Mouse (Mus musculus) retina, adult 2 months (tissue): ENCODE data around the gene E330021D16Rik.
"Not testable (repeated sequence)": the region's sequence is repeated elsewhere in the genome, so short reads cannot be mapped to it uniquely, and the experiment has no call there.

Experiments used
- DNase-seq: peaks from one replicate; pipeline ENCODE4 v3.0.0-alpha.2; 2012; ENCODE audit warnings: low read depth, low spot score

E330021D16Rik gene

GRCm38 (mm10) chr6:136415133-136415775 lies at the start of gene E330021D16Rik:
TSS of gene E330021D16Rik (minus strand) at chr6:136415569.
- no peak for DNase-seq

GRCm38 (mm10) chr6:136465021-136465420 lies 49.7 kb upstream of the E330021D16Rik start:
- no peak for DNase-seq

- no peak for DNase-seq
Observed at GRCm38 (mm10) chr6:136464121-136464621, 48.8 kb upstream of the E330021D16Rik start.

GRCm38 (mm10) chr6:136463491-136463890 lies 48.1 kb upstream of the E330021D16Rik start:
- no peak for DNase-seq

GRCm38 (mm10) chr6:136459156-136459555 lies 43.8 kb upstream of the E330021D16Rik start:
- no peak for DNase-seq

GRCm38 (mm10) chr6:136456302-136456701 lies 40.9 kb upstream of the E330021D16Rik start:
- DNase-seq = no peak

- no peak for DNase-seq
Observed at GRCm38 (mm10) chr6:136455696-136456095, 40.3 kb upstream of the E330021D16Rik start.

- DNase-seq = no peak
Observed at GRCm38 (mm10) chr6:136452623-136453022, 37.3 kb upstream of the E330021D16Rik start.

- no peak for DNase-seq
Observed at GRCm38 (mm10) chr6:136450863-136451262, 35.5 kb upstream of the E330021D16Rik start.

- DNase-seq = no peak
Observed at GRCm38 (mm10) chr6:136449930-136450329, 34.6 kb upstream of the E330021D16Rik start.

- no peak for DNase-seq
Observed at GRCm38 (mm10) chr6:136449270-136449692, 33.9 kb upstream of the E330021D16Rik start.

- not testable (repeated sequence) for DNase-seq
Observed at GRCm38 (mm10) chr6:136439205-136439604, 23.8 kb upstream of the E330021D16Rik start.

GRCm38 (mm10) chr6:136436151-136436550 lies 20.8 kb upstream of the E330021D16Rik start:
- not testable (repeated sequence) for DNase-seq

- DNase-seq = no peak
Observed at GRCm38 (mm10) chr6:136433573-136433972, 18.2 kb upstream of the E330021D16Rik start.

GRCm38 (mm10) chr6:136431896-136432248 lies 16.5 kb upstream of the E330021D16Rik start:
- DNase-seq = no peak

GRCm38 (mm10) chr6:136431169-136431895 lies 16.0 kb upstream of the E330021D16Rik start:
- no peak for DNase-seq

GRCm38 (mm10) chr6:136429441-136429840 lies 14.1 kb upstream of the E330021D16Rik start:
- DNase-seq = no peak

- DNase-seq = no peak
Observed at GRCm38 (mm10) chr6:136428412-136428811, 13.0 kb upstream of the E330021D16Rik start.

- no peak for DNase-seq
Observed at GRCm38 (mm10) chr6:136427240-136427639, 11.9 kb upstream of the E330021D16Rik start.

- DNase-seq = no peak
Observed at GRCm38 (mm10) chr6:136425956-136426355, 10.6 kb upstream of the E330021D16Rik start.

- DNase-seq = no peak
Observed at GRCm38 (mm10) chr6:136424166-136424565, 8.8 kb upstream of the E330021D16Rik start.

GRCm38 (mm10) chr6:136423201-136423600 lies 7.8 kb upstream of the E330021D16Rik start:
- DNase-seq = no peak
